Comparison of ENCODE assay signal across 30 mouse cellular contexts in genomic region chr5:65024641-65025040, GRCm38 (mm10).
"Had no signal": no experiment of that assay in that cellular context is flagged by ENCODE, and none has a peak within 500 bp of the region (broad histone marks: within the 10 kb centered on the region; RNA-seq: fewer than 3 reads in every experiment).

No protein-coding gene starts in this region.

- H3K27ac ChIP-seq: limb, embryonic 10.5 days; limb, embryonic 12.5 days; limb, embryonic 13.5 days; limb, embryonic 15.5 days; liver, embryonic 12.5 days; liver, embryonic 13.5 days; liver, embryonic 14.5 days; liver, embryonic 15.5 days; lung, embryonic 15.5 days; macrophage; midbrain, embryonic 10.5 days; midbrain, embryonic 12.5 days; midbrain, embryonic 13.5 days; neural tube, embryonic 12.5 days had no signal

- H3K36me3 ChIP-seq: midbrain, embryonic 10.5 days; midbrain, embryonic 12.5 days; midbrain, embryonic 13.5 days; neural tube, embryonic 12.5 days had no signal

- H3K4me3 ChIP-seq: limb, embryonic 10.5 days; limb, embryonic 12.5 days; limb, embryonic 13.5 days; limb, embryonic 15.5 days; liver, embryonic 12.5 days; liver, embryonic 13.5 days; liver, embryonic 15.5 days; lung, embryonic 15.5 days; megakaryocyte, embryonic 14.5 days; midbrain, embryonic 10.5 days; midbrain, embryonic 12.5 days; midbrain, embryonic 13.5 days; myocyte; neural tube, embryonic 12.5 days had no signal

- ATAC-seq: liver, embryonic 12.5 days; liver, postnatal 0 days; lung, postnatal 0 days; midbrain, embryonic 13.5 days; midbrain, embryonic 16.5 days had no signal

- H3K9me3 ChIP-seq: limb, embryonic 10.5 days; limb, embryonic 12.5 days; limb, embryonic 15.5 days; liver, embryonic 12.5 days; liver, embryonic 13.5 days; liver, embryonic 15.5 days; lung, embryonic 15.5 days; midbrain, embryonic 10.5 days; midbrain, embryonic 12.5 days; midbrain, embryonic 13.5 days; neural tube, embryonic 12.5 days had no signal

- H3K4me2 ChIP-seq: limb, embryonic 12.5 days; limb, embryonic 13.5 days; limb, embryonic 15.5 days; liver, embryonic 11.5 days; liver, embryonic 12.5 days; liver, embryonic 13.5 days; liver, embryonic 15.5 days; lung, embryonic 14.5 days; lung, embryonic 15.5 days; midbrain, embryonic 12.5 days; midbrain, embryonic 13.5 days; neural tube, embryonic 12.5 days had no signal

- DNase-seq: left cerebral cortex, postnatal 4 days; liver; liver, embryonic 13.5 days; liver, postnatal 0 days; lung, adult 18-20 months; lung, adult 2 months; lung, embryonic 14.5 days; lung, postnatal 10 days; lung, postnatal 14 days; lung, postnatal 36 days; lung, postnatal 4 days; midbrain, embryonic 14.5 days had no signal

- H3K9ac ChIP-seq: limb, embryonic 12.5 days; limb, embryonic 13.5 days; limb, embryonic 15.5 days; liver, embryonic 12.5 days; liver, embryonic 13.5 days; liver, embryonic 14.5 days; liver, embryonic 15.5 days; liver, postnatal 0 days; lung, embryonic 14.5 days; lung, embryonic 15.5 days; midbrain, embryonic 12.5 days; midbrain, embryonic 13.5 days; neural tube, embryonic 12.5 days had no signal

- H3K4me1 ChIP-seq: liver, embryonic 12.5 days; liver, embryonic 13.5 days; lung, embryonic 15.5 days had no signal

- H3K27me3 ChIP-seq: limb, embryonic 15.5 days; liver, embryonic 12.5 days; liver, embryonic 13.5 days; liver, embryonic 15.5 days; lung, embryonic 15.5 days; midbrain, embryonic 12.5 days; midbrain, embryonic 13.5 days; neural tube, embryonic 12.5 days had no signal
